Mouse (Mus musculus) liver, embryonic 16.5 days (tissue): Measurements from ENCODE around the gene Ankrd28. TPM values are rescaled to one million over a fixed set of nuclear protein-coding genes. Genes with fewer than 3 reads are reported as not detected.
A peak's percentile ranks its signal among the peaks of the same experiment; 100 is the strongest.

ENCODE experiments used
- ATAC-seq: fragments of 200-750 bp; cut with Nextera tagmentation; 2 replicates; pipeline ENCODE4 v1.8.0; 2017; ENCODE audit warnings: low read depth, mild to moderate bottlenecking, moderate number of reproducible peaks, moderate library complexity
- H3K27ac ChIP-seq: fragments of 300-500 bp; sonication (generic); 2 replicates; pipeline ENCODE4 v1.5.1; 2014; ENCODE audit warnings: mild to moderate bottlenecking, low read length
- H3K27me3 ChIP-seq: fragments of 300-500 bp; sonication (generic); 2 replicates; pipeline ENCODE4 v1.6.1; 2014; ENCODE audit warnings: low read depth, low read length, mixed read lengths; ENCODE audit not compliant: control insufficient read depth, insufficient read depth
- H3K36me3 ChIP-seq: fragments of 300-500 bp; sonication (generic); 2 replicates; pipeline ENCODE4 v1.6.1; 2014; ENCODE audit warnings: mild to moderate bottlenecking; ENCODE audit not compliant: control insufficient read depth, insufficient read depth
- H3K4me1 ChIP-seq: fragments of 300-500 bp; sonication (generic); 2 replicates; pipeline ENCODE4 v1.6.1; 2014; ENCODE audit warnings: low read depth, low read length, mixed read lengths; ENCODE audit not compliant: control insufficient read depth
- H3K4me2 ChIP-seq: fragments of 300-500 bp; sonication (generic); 2 replicates; pipeline ENCODE4 v1.6.1; 2014; ENCODE audit warnings: low read depth, low read length, mixed read lengths
- H3K4me3 ChIP-seq: fragments of 300-500 bp; sonication (generic); 2 replicates; pipeline ENCODE4 v1.5.1; 2014; ENCODE audit warnings: low read depth, mild to moderate bottlenecking, low read length
- H3K9ac ChIP-seq: fragments of 300-500 bp; sonication (generic); 2 replicates; pipeline ENCODE4 v1.6.1; 2014; ENCODE audit warnings: low read depth, low read length
- H3K9me3 ChIP-seq: fragments of 300-500 bp; sonication (generic); replicated peaks from 2 replicates; pipeline ENCODE4 v1.6.1; 2016; ENCODE audit warnings: low read length; ENCODE audit not compliant: control insufficient read depth
- WGBS: fragments of 180-500 bp; shearing (Covaris S2); extraction: QIAGEN DNeasy Blood & Tissue Kit; methylation state at CpG from one replicate; pipeline ENCODE4 v1.1.7; 2014; ENCODE audit not compliant: insufficient replicate concordance; 5-methylcytosine and 5-hydroxymethylcytosine counted together
- polyA plus RNA-seq: library from polyadenylated mRNA; unstranded; fragments of >200 nt; fragmentation: Nextera tagmentation; extraction: Ambion mirVana; gene quantifications from 2 replicates; pipeline ENCODE4 v1.2.1, GENCODE M21; 2015

Ankrd28 gene
- polyA plus RNA-seq, 1 experiment from 2014 or later, result 3.9 TPM

DNA sequence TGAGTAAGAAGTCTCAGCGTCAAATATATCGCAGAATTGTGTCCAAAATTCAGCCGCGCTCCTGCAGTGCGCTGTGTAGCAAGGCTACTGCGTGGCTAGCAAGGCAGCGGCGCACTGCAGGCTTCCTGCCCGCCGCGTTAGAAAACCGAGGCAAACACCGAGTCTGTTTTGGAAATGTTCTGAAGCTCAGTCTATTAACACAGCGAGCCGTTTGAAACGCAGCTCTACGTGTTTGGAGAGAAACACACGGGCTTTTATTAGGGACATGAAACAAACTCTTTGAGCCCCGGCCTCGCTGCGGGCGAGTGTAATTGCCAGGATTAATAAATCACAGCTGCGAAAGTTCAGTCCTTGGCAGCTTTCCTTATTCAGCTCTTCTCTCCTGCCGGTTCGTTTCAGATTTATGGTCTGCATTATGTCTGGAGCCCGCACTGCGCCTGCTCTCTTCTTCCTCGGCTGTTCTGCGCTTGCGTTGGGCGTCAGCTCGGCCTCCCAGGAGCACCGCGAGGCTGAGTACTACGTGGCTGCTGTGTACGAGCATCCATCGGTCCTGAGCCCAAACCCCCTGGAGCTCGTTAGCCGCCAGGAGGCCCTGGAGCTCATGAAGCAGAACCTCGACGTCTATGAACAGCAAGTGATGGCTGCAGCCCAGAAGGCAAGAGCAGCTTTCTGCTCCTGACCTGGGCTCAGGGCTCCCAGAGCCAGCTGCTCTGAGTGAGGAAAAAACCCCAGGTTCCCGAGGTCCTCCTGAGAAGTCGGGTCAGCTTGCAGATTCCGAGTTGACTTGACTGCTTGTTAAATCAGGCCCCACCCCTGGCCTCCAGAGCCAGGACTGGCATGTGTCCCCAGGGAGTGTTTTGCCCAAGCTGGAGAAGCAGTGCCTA, 168.5 kb downstream of the Ankrd28 start:
- ATAC-seq, result peak; percentile 69
- peak overlapping the region; percentile 47 for H3K27ac ChIP-seq
- H3K9ac ChIP-seq, result peak overlapping the region; percentile 49
- H3K4me2 ChIP-seq, result peak overlapping the region; percentile 72
- WGBS, result 9% methylated on average over 44 of the region's 44 CpGs
- no peaks in the 10 kb centered on the region for H3K27me3 ChIP-seq
- no peaks in the 10 kb centered on the region; the same call in 1 of the 2 replicates for H3K36me3 ChIP-seq
- H3K4me1 ChIP-seq, result peaks cover 27% of the 10 kb centered on the region
- peak overlapping the region; percentile 54 for H3K4me3 ChIP-seq
- H3K9me3 ChIP-seq, result no peaks in the 10 kb centered on the region

DNA sequence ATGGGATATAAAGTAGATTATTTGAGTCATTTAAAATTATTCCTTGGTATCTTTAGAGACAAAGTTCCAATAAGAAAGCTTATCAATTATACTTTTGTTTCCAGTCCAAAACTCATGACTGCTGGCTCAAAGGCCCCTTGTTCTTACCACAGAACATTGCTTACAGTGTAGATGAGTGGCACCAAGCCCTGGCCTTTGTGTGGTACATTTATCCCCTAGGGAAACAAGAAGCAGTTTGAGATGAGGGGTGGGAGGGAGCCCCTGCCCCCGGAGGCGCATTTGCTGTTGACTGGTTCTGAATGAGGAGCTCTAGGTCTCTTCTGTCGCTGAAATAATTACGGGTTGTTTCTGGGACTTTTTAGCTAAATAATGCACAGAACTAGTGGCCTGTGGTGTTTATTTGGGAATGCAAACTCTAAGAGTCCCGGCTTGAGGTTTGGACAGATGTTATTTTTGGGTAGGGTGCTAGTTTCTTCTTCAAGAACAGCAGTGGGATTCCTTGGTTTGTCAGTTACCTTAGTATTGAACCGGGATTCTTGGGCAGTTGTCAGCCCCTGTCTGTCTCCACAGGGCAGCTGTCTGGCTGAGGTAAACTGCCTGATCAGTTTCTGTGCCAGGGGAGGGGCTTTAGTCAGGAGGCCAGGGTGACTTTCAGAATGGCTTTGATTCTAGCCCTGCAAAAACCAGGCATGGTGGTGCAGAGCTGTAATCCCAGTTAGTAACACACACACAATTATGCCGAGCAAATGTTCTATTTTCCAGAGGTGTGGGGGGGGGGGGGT, 169.9 kb downstream of the Ankrd28 start:
- no peak overlapping the region for H3K4me2 ChIP-seq
- H3K36me3 ChIP-seq, result no peaks in the 10 kb centered on the region
- no peak overlapping the region for H3K9ac ChIP-seq
- H3K4me3 ChIP-seq, result no peak overlapping the region
- H3K27me3 ChIP-seq, result no peaks in the 10 kb centered on the region
- 66% methylated on average over 7 of the region's 7 CpGs for WGBS
- no peaks in the 10 kb centered on the region for H3K9me3 ChIP-seq
- peaks cover 27% of the 10 kb centered on the region for H3K4me1 ChIP-seq
- ATAC-seq, result no peak
- no peak overlapping the region for H3K27ac ChIP-seq

DNA sequence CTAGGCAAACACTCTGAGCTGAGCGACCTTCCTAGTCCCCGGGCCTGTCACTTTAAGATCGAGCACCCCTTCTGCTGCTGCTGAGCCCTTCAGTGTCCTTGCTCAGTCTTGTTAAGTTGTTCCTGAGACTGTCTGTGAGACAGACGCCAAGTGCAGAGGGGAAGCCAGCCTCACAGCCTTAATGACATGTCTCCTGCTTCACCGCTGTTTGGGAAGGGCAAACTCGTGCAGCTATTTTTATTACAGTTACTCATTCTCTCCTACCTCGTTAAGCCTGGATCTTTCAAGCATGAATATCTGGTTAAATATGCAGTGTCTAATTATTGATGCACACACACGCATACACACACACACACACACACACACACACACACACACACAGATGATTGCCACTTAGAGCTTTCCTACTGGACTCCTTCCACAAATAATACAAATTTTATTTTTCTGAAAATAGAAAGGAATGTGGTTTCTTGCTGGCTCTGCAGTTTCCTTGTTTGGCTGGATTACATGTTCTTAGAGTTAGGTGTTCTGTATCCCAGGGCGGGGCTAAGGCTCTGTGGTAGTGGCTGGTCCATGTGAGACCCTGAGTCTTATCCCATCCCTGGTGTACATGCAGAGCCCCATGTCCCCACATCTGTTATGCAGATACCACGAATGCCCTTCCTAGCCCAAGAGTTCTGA, 170.8 kb downstream of the Ankrd28 start:
- H3K4me1 ChIP-seq, result peaks cover 21% of the 10 kb centered on the region
- no peak for ATAC-seq
- WGBS, result 53% methylated on average over 10 of the region's 10 CpGs

DNA sequence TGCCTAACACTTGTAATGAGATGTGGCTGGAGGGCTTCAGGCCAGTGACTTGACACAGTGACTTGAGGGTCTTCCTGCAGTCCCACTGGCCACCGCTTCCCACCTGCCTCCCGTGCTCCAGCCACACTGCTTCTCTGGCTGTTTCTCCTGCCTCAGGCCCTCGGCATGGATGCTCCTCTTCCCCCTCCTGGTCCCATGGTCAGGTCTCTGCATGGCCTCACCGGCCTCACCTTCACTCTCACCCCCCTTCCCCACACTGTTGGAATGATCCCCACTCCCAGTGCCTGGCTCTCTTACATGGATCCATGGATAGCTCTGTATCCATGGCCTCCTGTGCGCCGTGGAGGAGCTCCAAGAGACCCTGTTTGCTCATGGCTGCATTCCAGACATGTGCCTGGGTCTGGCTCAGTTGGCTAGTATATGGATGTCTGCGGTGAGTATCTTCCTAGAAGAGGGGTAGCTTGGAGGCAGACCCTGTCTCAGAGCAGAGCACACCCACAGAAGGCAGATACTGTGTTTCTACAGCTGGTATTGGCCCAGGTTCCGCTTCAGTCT, 172.2 kb downstream of the Ankrd28 start:
- no peak for ATAC-seq
- no peak overlapping the region for H3K4me3 ChIP-seq
- H3K27ac ChIP-seq, result no peak overlapping the region
- no peak overlapping the region for H3K4me2 ChIP-seq
- WGBS, result 81% methylated on average over 8 of the region's 8 CpGs
- H3K4me1 ChIP-seq, result peaks cover 19% of the 10 kb centered on the region
- no peaks in the 10 kb centered on the region for H3K9me3 ChIP-seq
- no peaks in the 10 kb centered on the region for H3K36me3 ChIP-seq
- no peaks in the 10 kb centered on the region for H3K27me3 ChIP-seq
- no peak overlapping the region for H3K9ac ChIP-seq

More for the DNA sequence above, 170.8 kb downstream of the Ankrd28 start:
- H3K9ac ChIP-seq, result no peak overlapping the region
- H3K4me3 ChIP-seq, result no peak overlapping the region
- H3K36me3 ChIP-seq, result no peaks in the 10 kb centered on the region
- H3K27me3 ChIP-seq, result no peaks in the 10 kb centered on the region
- peak overlapping the region; percentile 34; the same call in 1 of the 2 replicates for H3K27ac ChIP-seq
- no peaks in the 10 kb centered on the region for H3K9me3 ChIP-seq
- no peak overlapping the region for H3K4me2 ChIP-seq

DNA sequence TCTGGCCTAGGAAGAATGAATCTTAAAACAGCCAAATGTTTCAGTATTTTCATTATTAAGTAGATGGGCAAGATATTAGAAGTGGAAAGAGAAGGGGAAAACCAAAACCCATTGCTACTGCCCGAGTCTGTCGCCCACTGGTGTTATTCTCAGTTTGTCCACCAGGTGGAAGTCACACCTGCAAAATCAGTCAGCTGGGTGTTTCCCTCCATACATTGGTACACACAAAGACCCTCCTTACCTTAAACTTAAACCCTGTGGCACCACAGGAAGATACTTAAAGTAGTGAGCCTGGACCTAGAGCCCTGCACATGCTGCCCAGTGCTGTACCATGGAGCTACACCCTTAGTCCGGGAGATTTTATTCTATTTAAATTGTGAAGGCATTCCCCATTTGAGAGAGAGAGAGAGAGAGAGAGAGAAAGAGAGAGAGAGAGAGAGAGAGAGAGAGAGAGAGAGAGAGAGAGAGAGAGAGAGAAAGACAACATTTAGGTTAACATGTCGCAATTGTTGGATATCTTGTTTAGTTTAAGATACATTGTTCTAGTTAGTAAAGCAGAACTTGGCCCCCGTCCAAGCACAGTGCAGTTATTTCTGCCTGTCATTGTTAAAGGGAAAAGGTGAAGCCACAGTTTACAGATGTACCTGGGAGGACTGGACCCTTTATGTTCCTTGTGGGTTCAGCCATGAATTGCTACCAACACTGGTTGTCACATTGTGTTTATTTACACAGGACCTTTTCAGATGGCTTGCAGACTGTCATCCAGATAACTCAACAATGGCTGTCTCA, 173.4 kb downstream of the Ankrd28 start:
- Histone ChIP-seq H3K4me1 (peaks cover 18% of the 10 kb centered on the region), H3K4me2 (no peak overlapping the region), H3K9me3 (no peaks in the 10 kb centered on the region), H3K27ac (no peak overlapping the region), H3K4me3 (no peak overlapping the region), H3K27me3 (no peaks in the 10 kb centered on the region), H3K9ac (no peak overlapping the region), H3K36me3 (no peaks in the 10 kb centered on the region)
- no peak for ATAC-seq
- 29% methylated on average over 5 of the region's 5 CpGs for WGBS

DNA sequence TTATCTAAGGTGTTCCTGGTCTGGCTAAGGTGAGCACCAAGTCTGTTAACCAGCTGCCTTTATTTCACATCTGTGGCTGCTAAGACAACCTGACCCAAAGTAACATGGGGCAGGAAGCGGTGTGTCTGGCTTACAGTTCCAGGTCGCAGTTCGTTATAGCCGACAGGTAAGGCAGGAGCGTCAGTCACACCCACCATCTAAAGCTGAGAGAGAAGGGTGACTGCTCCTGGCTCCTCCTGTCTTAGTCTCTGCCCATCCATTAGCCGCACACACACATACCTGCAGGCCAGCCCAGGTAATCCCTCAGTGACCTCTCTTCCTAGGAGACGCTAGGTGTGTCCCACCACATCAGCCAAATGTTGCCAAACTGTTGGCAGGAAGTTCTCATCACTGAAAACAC, 174.1 kb downstream of the Ankrd28 start:
- Histone ChIP-seq H3K4me1 (peaks cover 12% of the 10 kb centered on the region), H3K4me2 (no peak overlapping the region), H3K27ac (no peak overlapping the region), H3K9me3 (no peaks in the 10 kb centered on the region), H3K4me3 (no peak overlapping the region), H3K36me3 (no peaks in the 10 kb centered on the region), H3K9ac (no peak overlapping the region), H3K27me3 (no peaks in the 10 kb centered on the region)
- no peak for ATAC-seq
- 64% methylated on average over 7 of the region's 7 CpGs for WGBS

DNA sequence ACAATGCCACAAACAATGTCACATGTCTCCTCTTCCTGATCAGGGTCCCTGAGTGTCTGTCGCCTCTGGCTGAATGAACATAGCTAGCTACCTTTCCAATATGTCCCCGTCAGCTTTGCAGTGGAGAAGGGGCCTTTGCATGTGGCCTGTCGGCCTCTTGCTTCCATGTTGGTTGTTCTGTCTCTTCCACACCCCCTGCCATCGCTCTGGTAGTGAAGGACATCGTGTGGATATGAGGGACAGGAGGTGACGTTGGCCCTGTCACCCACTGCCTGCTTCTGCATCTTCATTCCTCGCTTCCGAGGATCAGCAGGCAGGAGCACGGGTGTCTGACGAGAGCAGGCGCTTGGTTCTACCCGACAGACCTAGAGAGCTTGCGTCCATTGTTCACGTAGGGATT, 175.0 kb downstream of the Ankrd28 start:
- Histone ChIP-seq H3K4me2 (no peak overlapping the region), H3K36me3 (no peaks in the 10 kb centered on the region), H3K4me3 (no peak overlapping the region), H3K9me3 (peaks cover 1% of the 10 kb centered on the region; the same call in 1 of the 2 replicates), H3K27ac (no peak overlapping the region), H3K9ac (no peak overlapping the region), H3K27me3 (no peaks in the 10 kb centered on the region), H3K4me1 (peaks cover 12% of the 10 kb centered on the region)
- ATAC-seq, result no peak
- 78% methylated on average over 14 of the region's 14 CpGs for WGBS

DNA sequence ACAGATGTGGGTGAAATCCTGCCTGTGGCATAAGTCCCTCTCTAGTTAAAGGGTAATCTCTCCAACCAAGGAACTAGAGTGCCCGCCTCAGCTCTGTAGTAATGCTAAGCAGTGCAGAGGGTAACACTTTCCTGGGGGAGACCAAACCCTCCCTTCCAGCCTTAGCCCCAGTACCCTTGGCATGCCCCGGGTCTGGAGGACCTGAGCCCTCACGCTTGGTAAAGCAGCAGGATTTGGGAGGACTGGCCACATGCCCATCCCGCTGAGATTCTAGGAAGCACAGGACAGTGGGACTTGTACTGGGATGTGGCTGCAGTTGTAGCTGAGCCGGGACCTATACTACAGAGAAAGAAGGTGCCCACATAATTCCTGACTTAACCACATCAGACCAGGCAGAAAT, 175.6 kb downstream of the Ankrd28 start:
- ATAC-seq, result no peak
- Histone ChIP-seq H3K9ac (no peak overlapping the region), H3K4me2 (no peak overlapping the region), H3K27me3 (no peaks in the 10 kb centered on the region), H3K36me3 (no peaks in the 10 kb centered on the region), H3K9me3 (peaks cover 3% of the 10 kb centered on the region; the same call in 1 of the 2 replicates), H3K27ac (no peak overlapping the region), H3K4me3 (no peak overlapping the region), H3K4me1 (peaks cover 12% of the 10 kb centered on the region)
- WGBS, result 80% methylated on average over 5 of the region's 5 CpGs
